In genomic region chr10:81560719-81561459, GRCm38 (mm10) we compare ENCODE assay signal across 8 mouse cellular contexts. TPM values are rescaled to one million over a fixed set of nuclear protein-coding genes. Genes with fewer than 3 reads are reported as not detected.
DNase-seq lines count a peak whose midpoint lies in the region; ATAC-seq and TF ChIP-seq lines count a peak whose summit lies in the region.

No protein-coding gene starts in this region.

- H3K36me3 ChIP-seq in forebrain, embryonic 10.5 days (replicated peaks): peaks cover 46% of the 10 kb centered on the region
- H3K36me3 ChIP-seq in intestine, postnatal 0 days (ENCODE audit: control insufficient read depth, insufficient read depth): peaks cover 27% of the 10 kb centered on the region
- H3K36me3 ChIP-seq in lung, embryonic 14.5 days (ENCODE audit: insufficient read depth): peaks cover 45% of the 10 kb centered on the region

- no peak for TF ChIP-seq CTCF in intestine, postnatal 0 days (IDR thresholded peaks at IDR 0.05; ENCODE audit: low read depth)
- TF ChIP-seq CTCF in lung, embryonic 14.5 days (IDR thresholded peaks at IDR 0.05; ENCODE audit: low read depth): no peak

- H3K9ac ChIP-seq in intestine, postnatal 0 days (ENCODE audit: low read depth, low read length): peak overlapping the region; percentile 92
- peak overlapping the region; percentile 95 for H3K9ac ChIP-seq in lung, embryonic 14.5 days

- peaks cover 59% of the 10 kb centered on the region for H3K27me3 ChIP-seq in forebrain, embryonic 10.5 days (ENCODE audit: poor library complexity, severe bottlenecking)
- H3K27me3 ChIP-seq in intestine, postnatal 0 days (replicated peaks; ENCODE audit: control insufficient read depth, insufficient read depth, low read length): no peaks in the 10 kb centered on the region
- no peaks in the 10 kb centered on the region for H3K27me3 ChIP-seq in lung, embryonic 14.5 days (ENCODE audit: insufficient read depth, low read length)

- H3K4me1 ChIP-seq in forebrain, embryonic 10.5 days: peaks cover 68% of the 10 kb centered on the region
- peaks cover 4% of the 10 kb centered on the region; the same call in 1 of the 2 replicates for H3K4me1 ChIP-seq in intestine, postnatal 0 days (replicated peaks; ENCODE audit: control insufficient read depth, insufficient read depth, low read length)
- H3K4me1 ChIP-seq in lung, embryonic 14.5 days (ENCODE audit: insufficient read depth): peaks cover 22% of the 10 kb centered on the region

- peak; percentile 53 for DNase-seq in ovary, postnatal 36 days (ENCODE audit: low spot score)
- DNase-seq in ovary, postnatal 14 days (ENCODE audit: low spot score): no peak
- DNase-seq in forebrain, embryonic 10.5 days (ENCODE audit: extremely low spot score, low spot score): no peak
- DNase-seq in lung, embryonic 14.5 days: no peak
- no peak for DNase-seq in urinary bladder, postnatal 25 days (ENCODE audit: low spot score)
- DNase-seq in layer of hippocampus, adult 11-12 months (ENCODE audit: low spot score): no peak

- peak overlapping the region; percentile 90 for H3K4me2 ChIP-seq in intestine, postnatal 0 days (replicated peaks; ENCODE audit: low read depth)
- H3K4me2 ChIP-seq in lung, embryonic 14.5 days: peak overlapping the region; percentile 85

- no peaks in the 10 kb centered on the region for H3K9me3 ChIP-seq in forebrain, embryonic 10.5 days
- no peaks in the 10 kb centered on the region for H3K9me3 ChIP-seq in intestine, postnatal 0 days (ENCODE audit: control insufficient read depth)
- no peaks in the 10 kb centered on the region for H3K9me3 ChIP-seq in lung, embryonic 14.5 days (ENCODE audit: low read depth, low read length)

- WGBS in forebrain, embryonic 10.5 days: 23% methylated on average over 16 of the region's 16 CpGs
- WGBS in intestine, postnatal 0 days: 7% methylated on average over 16 of the region's 16 CpGs
- 11% methylated on average over 16 of the region's 16 CpGs for WGBS in lung, embryonic 14.5 days

- H3K27ac ChIP-seq in forebrain, embryonic 10.5 days: peak overlapping the region; percentile 99
- H3K27ac ChIP-seq in intestine, postnatal 0 days (ENCODE audit: low read depth, low read length): peak overlapping the region; percentile 96
- H3K27ac ChIP-seq in lung, embryonic 14.5 days (ENCODE audit: low read depth): peak overlapping the region; percentile 92; the same call in 1 of the 2 replicates

- H3K4me3 ChIP-seq in forebrain, embryonic 10.5 days: peak overlapping the region; percentile 95
- peak overlapping the region; percentile 79 for H3K4me3 ChIP-seq in intestine, postnatal 0 days (ENCODE audit: low read depth, low read length)
- H3K4me3 ChIP-seq in lung, embryonic 14.5 days (ENCODE audit: low read depth, low read length): peak overlapping the region; percentile 88

- ATAC-seq in intestine, postnatal 0 days: peak; percentile 11
- ATAC-seq in lung, embryonic 14.5 days (ENCODE audit: insufficient read depth): peak; percentile 2
- peak; percentile 59 for ATAC-seq in neutrophil, adult 5-6 weeks (ENCODE audit: extremely low read depth, insufficient number of reproducible peaks, low FRiP score, poor library complexity, severe bottlenecking)

RNA-seq across cellular contexts. Expression of gene Aes, which starts 1.6 kb away (rescaled TPM):
- polyA plus RNA-seq in forebrain, embryonic 10.5 days (2016; fragmentation: Nextera tagmentation; extraction: Ambion mirVana): 276 and 283 TPM in 2 replicates
- 528 and 536 TPM in 2 replicates for polyA plus RNA-seq in intestine, postnatal 0 days (2015; fragmentation: Nextera tagmentation; extraction: Ambion mirVana)
- 360 and 404 TPM in 2 replicates for polyA plus RNA-seq in lung, embryonic 14.5 days (2014; fragmentation: Nextera tagmentation; extraction: Ambion mirVana)
- 276 and 331 TPM in 2 replicates for total RNA-seq in neutrophil, adult 5-6 weeks (2017)

RNA-seq across cellular contexts. Expression of gene Tle2, which starts 13.5 kb away (rescaled TPM):
- polyA plus RNA-seq in forebrain, embryonic 10.5 days (2016; fragmentation: Nextera tagmentation; extraction: Ambion mirVana): 4.1 and 4.3 TPM in 2 replicates
- polyA plus RNA-seq in intestine, postnatal 0 days (2015; fragmentation: Nextera tagmentation; extraction: Ambion mirVana): 3.0 and 5.2 TPM in 2 replicates
- 27.5 and 32.5 TPM in 2 replicates for polyA plus RNA-seq in lung, embryonic 14.5 days (2014; fragmentation: Nextera tagmentation; extraction: Ambion mirVana)
- 1.5 and 2.6 TPM in 2 replicates for total RNA-seq in neutrophil, adult 5-6 weeks (2017)

RNA-seq across cellular contexts. Expression of gene Gna11, which starts 15.9 kb away (rescaled TPM):
- 73.4 and 77.2 TPM in 2 replicates for polyA plus RNA-seq in forebrain, embryonic 10.5 days (2016; fragmentation: Nextera tagmentation; extraction: Ambion mirVana)
- polyA plus RNA-seq in intestine, postnatal 0 days (2015; fragmentation: Nextera tagmentation; extraction: Ambion mirVana): 188 and 195 TPM in 2 replicates
- 81.2 and 88.2 TPM in 2 replicates for polyA plus RNA-seq in lung, embryonic 14.5 days (2014; fragmentation: Nextera tagmentation; extraction: Ambion mirVana)
- 13.5 and 27.0 TPM in 2 replicates for total RNA-seq in neutrophil, adult 5-6 weeks (2017)

RNA-seq across cellular contexts. Expression of gene Gna15, which starts 36.9 kb away (rescaled TPM):
- 0.84 and 1.1 TPM in 2 replicates for polyA plus RNA-seq in forebrain, embryonic 10.5 days (2016; fragmentation: Nextera tagmentation; extraction: Ambion mirVana)
- polyA plus RNA-seq in intestine, postnatal 0 days (2015; fragmentation: Nextera tagmentation; extraction: Ambion mirVana): 0.64 and 0.78 TPM in 2 replicates
- polyA plus RNA-seq in lung, embryonic 14.5 days (2014; fragmentation: Nextera tagmentation; extraction: Ambion mirVana): 1.1 and 1.7 TPM in 2 replicates
- total RNA-seq in neutrophil, adult 5-6 weeks (2017): 12.6 and 13.4 TPM in 2 replicates

RNA-seq across cellular contexts. Expression of gene Tle6, which starts 40.0 kb away (rescaled TPM):
- polyA plus RNA-seq in forebrain, embryonic 10.5 days (2016; fragmentation: Nextera tagmentation; extraction: Ambion mirVana): 2.8 and 3.1 TPM in 2 replicates
- polyA plus RNA-seq in intestine, postnatal 0 days (2015; fragmentation: Nextera tagmentation; extraction: Ambion mirVana): 3.9 and 4.2 TPM in 2 replicates
- 24.1 and 25.2 TPM in 2 replicates for polyA plus RNA-seq in lung, embryonic 14.5 days (2014; fragmentation: Nextera tagmentation; extraction: Ambion mirVana)
- 1.9 TPM in 1 of 2 replicates, not detected in the other for total RNA-seq in neutrophil, adult 5-6 weeks (2017)

Comparison
In these comparisons a context has a peak if more than half of its experiments do, and no peak if none do; other contexts are left out.
1. ATAC-seq: peak in every context shown above with its lines; median percentile 59 in neutrophil, adult 5-6 weeks; 11 in intestine, postnatal 0 days; 2 in lung, embryonic 14.5 days.